Mouse (Mus musculus) kidney, embryonic 15.5 days (tissue): ENCODE results near the gene Slit3. TPM values are rescaled to one million over a fixed set of nuclear protein-coding genes. Genes with fewer than 3 reads are reported as not detected.
A peak's percentile ranks its signal among the peaks of the same experiment; 100 is the strongest.

ENCODE experiments used
- ATAC-seq: fragments of 200-750 bp; cut with Nextera tagmentation; replicated peaks from 2 replicates; pipeline ENCODE4 v1.8.0; 2017; ENCODE audit warnings: moderate TSS enrichment; ENCODE audit not compliant: low FRiP score
- H3K27ac ChIP-seq: fragments of 300-500 bp; sonication (generic); 2 replicates; pipeline ENCODE4 v1.5.1; 2015; ENCODE audit warnings: mild to moderate bottlenecking, inconsistent platforms
- H3K27me3 ChIP-seq: fragments of 300-500 bp; sonication (generic); 2 replicates; pipeline ENCODE4 v1.6.1; 2015; ENCODE audit warnings: inconsistent platforms
- H3K36me3 ChIP-seq: fragments of 300-500 bp; sonication (generic); 2 replicates; pipeline ENCODE4 v1.6.1; 2015; ENCODE audit warnings: inconsistent platforms
- H3K4me1 ChIP-seq: fragments of 300-500 bp; sonication (generic); 2 replicates; pipeline ENCODE4 v1.6.1; 2015; ENCODE audit warnings: inconsistent platforms
- H3K4me2 ChIP-seq: fragments of 300-500 bp; sonication (generic); 2 replicates; pipeline ENCODE4 v1.6.1; 2015; ENCODE audit warnings: moderate library complexity, mild to moderate bottlenecking, inconsistent platforms
- H3K4me3 ChIP-seq: fragments of 300-500 bp; sonication (generic); replicated peaks from 2 replicates; pipeline ENCODE4 v1.5.1; 2015; ENCODE audit warnings: mild to moderate bottlenecking, inconsistent platforms
- H3K9ac ChIP-seq: fragments of 300-500 bp; sonication (generic); 2 replicates; pipeline ENCODE4 v1.6.1; 2015; ENCODE audit warnings: mild to moderate bottlenecking, inconsistent platforms
- H3K9me3 ChIP-seq: fragments of 300-500 bp; sonication (generic); replicated peaks from 2 replicates; pipeline ENCODE4 v1.6.1; 2016; ENCODE audit warnings: inconsistent platforms
- WGBS: fragments of 180-500 bp; shearing (Covaris S2); methylation state at CpG from one replicate; pipeline ENCODE4 v1.1.7; 2015; ENCODE audit warnings: mixed read lengths; 5-methylcytosine and 5-hydroxymethylcytosine counted together
- polyA plus RNA-seq: library from polyadenylated mRNA; unstranded; fragments of >200 nt; fragmentation: Nextera tagmentation; extraction: Ambion mirVana; gene quantifications from 2 replicates; pipeline ENCODE4 v1.2.1, GENCODE M21; 2015

The Slit3 gene
- polyA plus RNA-seq, 1 experiment from 2014 or later, result 14.9 TPM

GRCm38 (mm10) chr11:35320518-35320917 lies 199.5 kb downstream of the Slit3 start:
- 71% methylated on average over 3 of the region's 3 CpGs for WGBS
- H3K36me3 ChIP-seq, result no peaks in the 10 kb centered on the region
- ATAC-seq, result no peak

GRCm38 (mm10) chr11:35324397-35324796 lies 203.4 kb downstream of the Slit3 start:
- Histone ChIP-seq H3K27ac (no peak overlapping the region), H3K4me1 (peaks cover 21% of the 10 kb centered on the region), H3K36me3 (no peaks in the 10 kb centered on the region), H3K9me3 (no peaks in the 10 kb centered on the region), H3K4me2 (no peak overlapping the region), H3K4me3 (no peak overlapping the region), H3K9ac (no peak overlapping the region), H3K27me3 (no peaks in the 10 kb centered on the region)
- no peak for ATAC-seq
- 34% methylated on average over 5 of the region's 5 CpGs for WGBS

More at GRCm38 (mm10) chr11:35320518-35320917, 199.5 kb downstream of the Slit3 start:
- no peak overlapping the region for H3K4me3 ChIP-seq
- H3K9ac ChIP-seq, result no peak overlapping the region
- peaks cover 18% of the 10 kb centered on the region for H3K4me1 ChIP-seq
- H3K9me3 ChIP-seq, result no peaks in the 10 kb centered on the region
- H3K27ac ChIP-seq, result no peak overlapping the region
- no peaks in the 10 kb centered on the region for H3K27me3 ChIP-seq
- H3K4me2 ChIP-seq, result no peak overlapping the region

- ATAC-seq, result peak; percentile 76
- Histone ChIP-seq H3K36me3 (no peaks in the 10 kb centered on the region), H3K4me2 (no peak overlapping the region), H3K4me3 (no peak overlapping the region), H3K9ac (no peak overlapping the region), H3K9me3 (no peaks in the 10 kb centered on the region), H3K27me3 (no peaks in the 10 kb centered on the region), H3K27ac (no peak overlapping the region), H3K4me1 (peaks cover 26% of the 10 kb centered on the region)
- 29% methylated on average over 10 of the region's 10 CpGs for WGBS
Observed at GRCm38 (mm10) chr11:35325131-35325995, 204.3 kb downstream of the Slit3 start.

GRCm38 (mm10) chr11:35326346-35326745 lies 205.3 kb downstream of the Slit3 start:
- no peak for ATAC-seq
- Histone ChIP-seq H3K4me2 (no peak overlapping the region), H3K4me1 (peaks cover 26% of the 10 kb centered on the region), H3K9ac (no peak overlapping the region), H3K27ac (no peak overlapping the region), H3K36me3 (no peaks in the 10 kb centered on the region), H3K9me3 (no peaks in the 10 kb centered on the region), H3K27me3 (0 out of 2 replicates have a peak, but pooled peaks cover 2% of the 10 kb centered on the region), H3K4me3 (no peak overlapping the region)
- 18% methylated on average over 3 of the region's 3 CpGs for WGBS

GRCm38 (mm10) chr11:35327899-35328298 lies 206.9 kb downstream of the Slit3 start:
- Histone ChIP-seq H3K4me3 (no peak overlapping the region), H3K36me3 (no peaks in the 10 kb centered on the region), H3K27me3 (0 out of 2 replicates have a peak, but pooled peaks cover 2% of the 10 kb centered on the region), H3K27ac (no peak overlapping the region), H3K9ac (no peak overlapping the region), H3K9me3 (no peaks in the 10 kb centered on the region), H3K4me2 (no peak overlapping the region), H3K4me1 (peaks cover 28% of the 10 kb centered on the region)
- 78% methylated on average over 1 of the region's 1 CpGs for WGBS
- ATAC-seq, result no peak

GRCm38 (mm10) chr11:35331476-35331875 lies 210.5 kb downstream of the Slit3 start:
- H3K27ac ChIP-seq, result no peak overlapping the region
- no peaks in the 10 kb centered on the region for H3K9me3 ChIP-seq
- 55% methylated on average over 3 of the region's 3 CpGs for WGBS
- H3K36me3 ChIP-seq, result no peaks in the 10 kb centered on the region
- no peak for ATAC-seq
- no peak overlapping the region for H3K4me3 ChIP-seq
- no peak overlapping the region for H3K4me2 ChIP-seq
- H3K27me3 ChIP-seq, result 0 out of 2 replicates have a peak, but pooled peaks cover 2% of the 10 kb centered on the region
- no peak overlapping the region for H3K9ac ChIP-seq
- H3K4me1 ChIP-seq, result peaks cover 31% of the 10 kb centered on the region

GRCm38 (mm10) chr11:35336558-35336957 lies 215.5 kb downstream of the Slit3 start:
- Histone ChIP-seq H3K9me3 (no peaks in the 10 kb centered on the region), H3K27ac (no peak overlapping the region), H3K4me2 (no peak overlapping the region), H3K4me3 (no peak overlapping the region), H3K27me3 (no peaks in the 10 kb centered on the region), H3K9ac (no peak overlapping the region), H3K36me3 (no peaks in the 10 kb centered on the region), H3K4me1 (peaks cover 38% of the 10 kb centered on the region)
- no peak for ATAC-seq
- 76% methylated on average over 8 of the region's 8 CpGs for WGBS

GRCm38 (mm10) chr11:35337493-35337892 lies 216.5 kb downstream of the Slit3 start:
- ATAC-seq, result 0 out of 2 replicates have a peak, but pooled peaks have one; percentile 19
- no peaks in the 10 kb centered on the region for H3K9me3 ChIP-seq
- WGBS, result 50% methylated on average over 8 of the region's 8 CpGs

GRCm38 (mm10) chr11:35337927-35338819 lies 217.1 kb downstream of the Slit3 start:
- Histone ChIP-seq H3K27ac (0 out of 2 replicates have a peak overlapping the region, but pooled peaks have one; percentile 9), H3K4me3 (no peak overlapping the region), H3K27me3 (no peaks in the 10 kb centered on the region), H3K4me2 (no peak overlapping the region), H3K9ac (no peak overlapping the region), H3K36me3 (no peaks in the 10 kb centered on the region), H3K4me1 (peaks cover 33% of the 10 kb centered on the region), H3K9me3 (no peaks in the 10 kb centered on the region)
- peak; percentile 38; the same call in 1 of the 2 replicates for ATAC-seq
- WGBS, result 31% methylated on average over 19 of the region's 19 CpGs

More at GRCm38 (mm10) chr11:35337493-35337892, 216.5 kb downstream of the Slit3 start:
- Histone ChIP-seq H3K4me1 (peaks cover 38% of the 10 kb centered on the region), H3K27me3 (no peaks in the 10 kb centered on the region), H3K36me3 (no peaks in the 10 kb centered on the region), H3K4me3 (no peak overlapping the region), H3K27ac (no peak overlapping the region), H3K9ac (no peak overlapping the region), H3K4me2 (no peak overlapping the region)

GRCm38 (mm10) chr11:35340752-35341151 lies 219.7 kb downstream of the Slit3 start:
- Histone ChIP-seq H3K9ac (no peak overlapping the region), H3K27me3 (no peaks in the 10 kb centered on the region), H3K4me2 (no peak overlapping the region), H3K36me3 (no peaks in the 10 kb centered on the region), H3K4me1 (peaks cover 18% of the 10 kb centered on the region), H3K4me3 (no peak overlapping the region), H3K27ac (no peak overlapping the region), H3K9me3 (no peaks in the 10 kb centered on the region)
- no peak for ATAC-seq
- WGBS, result 63% methylated on average over 6 of the region's 6 CpGs

- Histone ChIP-seq H3K9me3 (no peaks in the 10 kb centered on the region), H3K27me3 (no peaks in the 10 kb centered on the region)
Observed at GRCm38 (mm10) chr11:35342486-35342885, 221.5 kb downstream of the Slit3 start.

More at GRCm38 (mm10) chr11:35342486-35342885, 221.5 kb downstream of the Slit3 start:
- Histone ChIP-seq H3K36me3 (no peaks in the 10 kb centered on the region), H3K4me3 (no peak overlapping the region), H3K4me2 (no peak overlapping the region), H3K4me1 (peaks cover 31% of the 10 kb centered on the region), H3K9ac (no peak overlapping the region), H3K27ac (no peak overlapping the region)
- 53% methylated on average over 5 of the region's 5 CpGs for WGBS
- ATAC-seq, result no peak
